Mouse (Mus musculus) stomach, postnatal 0 days (tissue): Measurements from ENCODE around the gene Kif22. TPM values are rescaled to one million over a fixed set of nuclear protein-coding genes. Genes with fewer than 3 reads are reported as not detected.
A peak's percentile ranks its signal among the peaks of the same experiment; 100 is the strongest.

Experiments
- ATAC-seq: fragments of 200-750 bp; cut with Nextera tagmentation; 2 replicates; pipeline ENCODE4 v1.8.0; 2017; ENCODE audit not compliant: low FRiP score, low TSS enrichment
- DNase-seq: peaks from one replicate; pipeline ENCODE4 v3.0.0-alpha.2; 2016; ENCODE audit warnings: low spot score
- H3K27ac ChIP-seq: fragments of 300-500 bp; sonication (generic); replicated peaks from 2 replicates; pipeline ENCODE4 v1.5.1; 2014; ENCODE audit warnings: mild to moderate bottlenecking, control low read depth
- H3K27me3 ChIP-seq: fragments of 300-500 bp; sonication (generic); 2 replicates; pipeline ENCODE4 v1.6.1; 2014; ENCODE audit warnings: low read length; ENCODE audit not compliant: control insufficient read depth, insufficient read depth
- H3K36me3 ChIP-seq: fragments of 300-500 bp; sonication (generic); 2 replicates; pipeline ENCODE4 v1.6.1; 2014; ENCODE audit warnings: low read length, mixed read lengths; ENCODE audit not compliant: control insufficient read depth, insufficient read depth
- H3K4me1 ChIP-seq: fragments of 300-500 bp; sonication (generic); replicated peaks from 2 replicates; pipeline ENCODE4 v1.6.1; 2014; ENCODE audit warnings: antibody characterized with exemption; ENCODE audit not compliant: control insufficient read depth, insufficient read depth
- H3K4me2 ChIP-seq: fragments of 300-500 bp; sonication (generic); replicated peaks from 2 replicates; pipeline ENCODE4 v1.6.1; 2014; ENCODE audit warnings: low read depth, mild to moderate bottlenecking, control low read depth, moderate library complexity
- H3K4me3 ChIP-seq: fragments of 300-500 bp; sonication (generic); 2 replicates; pipeline ENCODE4 v1.5.1; 2014; ENCODE audit warnings: low read depth, low read length, control low read depth
- H3K9ac ChIP-seq: fragments of 300-500 bp; sonication (generic); 2 replicates; pipeline ENCODE4 v1.6.1; 2014; ENCODE audit warnings: mild to moderate bottlenecking, low read length, control low read depth, mixed read lengths
- H3K9me3 ChIP-seq: fragments of 300-500 bp; sonication (generic); 2 replicates; pipeline ENCODE4 v1.6.1; 2016; ENCODE audit warnings: low read length; ENCODE audit not compliant: control insufficient read depth
- CTCF ChIP-seq: IDR thresholded peaks from 2 replicates; pipeline ENCODE4 v1.5.1; 2016; ENCODE audit warnings: antibody characterized with exemption, low read depth, mild to moderate bottlenecking, moderate library complexity
- EP300 ChIP-seq: optimal IDR thresholded peaks from 2 replicates; pipeline ENCODE3; 2016; ENCODE audit warnings: antibody characterized with exemption
- WGBS: fragments of 180-500 bp; shearing (Covaris S2); extraction: QIAGEN DNeasy Blood & Tissue Kit; methylation state at CpG from one replicate; pipeline ENCODE4 v1.1.7; 2014; 5-methylcytosine and 5-hydroxymethylcytosine counted together
- polyA plus RNA-seq: library from polyadenylated mRNA; unstranded; fragments of >200 nt; fragmentation: Nextera tagmentation; extraction: Ambion mirVana; gene quantifications from 2 replicates; pipeline ENCODE4 v1.2.1, GENCODE M21; 2015

Kif22 gene
- polyA plus RNA-seq, 1 experiment from 2014 or later = 24.4 TPM

GRCm38 (mm10) chr7:127021563-127022527 is 20.4 kb downstream of the Kif22 start:
- 39% methylated on average over 5 of the region's 5 CpGs for WGBS
- H3K4me1 ChIP-seq = peaks cover 11% of the 10 kb centered on the region

GRCm38 (mm10) chr7:127020901-127021562 is 21.2 kb downstream of the Kif22 start, which contains the start of the genes Gm42742 and Prrt2:
Gene Gm42742, minus strand, starts transcription at chr7:127021097.
Gene Prrt2, minus strand, starts transcription at chr7:127021211.
- peak; percentile 62 for DNase-seq
- peaks cover 11% of the 10 kb centered on the region for H3K4me1 ChIP-seq
- peak within 1 kb of the TSS; percentile 47 for H3K4me3 ChIP-seq
- peaks cover 3% of the 10 kb centered on the region; the same call in 1 of the 2 replicates for H3K36me3 ChIP-seq
- peak within 1 kb of the TSS; percentile 69 for H3K27ac ChIP-seq
- WGBS = 2% methylated on average over 35 of the region's 37 CpGs
- ATAC-seq = no peak
- H3K9ac ChIP-seq = peak within 1 kb of the TSS; percentile 61
- 0 out of 2 replicates have a peak, but pooled peaks have one; percentile 2 for TF ChIP-seq CTCF
- TF ChIP-seq EP300 = no peak
- peak within 1 kb of the TSS; percentile 61 for H3K4me2 ChIP-seq
- no peaks in the 10 kb centered on the region for H3K9me3 ChIP-seq
- H3K27me3 ChIP-seq = no peaks in the 10 kb centered on the region

More at GRCm38 (mm10) chr7:127021563-127022527, 20.4 kb downstream of the Kif22 start:
- H3K9me3 ChIP-seq = no peaks in the 10 kb centered on the region
- peak overlapping the region; percentile 61 for H3K4me2 ChIP-seq
- peak overlapping the region; percentile 47 for H3K4me3 ChIP-seq
- no peaks in the 10 kb centered on the region for H3K27me3 ChIP-seq
- H3K9ac ChIP-seq = peak overlapping the region; percentile 61
- ATAC-seq (no peak), DNase-seq (no peak)
- H3K27ac ChIP-seq = peak overlapping the region; percentile 69
- H3K36me3 ChIP-seq = peaks cover 3% of the 10 kb centered on the region; the same call in 1 of the 2 replicates
- no peak for TF ChIP-seq EP300
- TF ChIP-seq CTCF = no peak

GRCm38 (mm10) chr7:127020491-127020890 is 21.8 kb downstream of the Kif22 start:
- TF ChIP-seq EP300 = no peak
- no peak for TF ChIP-seq CTCF
- Histone ChIP-seq H3K36me3 (peaks cover 3% of the 10 kb centered on the region; the same call in 1 of the 2 replicates), H3K27me3 (no peaks in the 10 kb centered on the region), H3K27ac (peak overlapping the region; percentile 69), H3K4me2 (peak overlapping the region; percentile 61), H3K9ac (peak overlapping the region; percentile 61), H3K4me3 (peak overlapping the region; percentile 47), H3K4me1 (peaks cover 11% of the 10 kb centered on the region), H3K9me3 (no peaks in the 10 kb centered on the region)
- no peak for ATAC-seq
- WGBS = 27% methylated on average over 5 of the region's 5 CpGs
- DNase-seq = no peak

GRCm38 (mm10) chr7:127020031-127020430 is 22.2 kb downstream of the Kif22 start:
- H3K27ac ChIP-seq = peak overlapping the region; percentile 69
- no peaks in the 10 kb centered on the region for H3K9me3 ChIP-seq
- TF ChIP-seq CTCF (no peak), EP300 (no peak)
- peaks cover 3% of the 10 kb centered on the region; the same call in 1 of the 2 replicates for H3K36me3 ChIP-seq
- DNase-seq = no peak
- peak overlapping the region; percentile 47 for H3K4me3 ChIP-seq
- H3K27me3 ChIP-seq = no peaks in the 10 kb centered on the region
- peak overlapping the region; percentile 61 for H3K9ac ChIP-seq
- ATAC-seq = no peak
- WGBS = 55% methylated on average over 3 of the region's 3 CpGs
- H3K4me1 ChIP-seq = peaks cover 10% of the 10 kb centered on the region
- peak overlapping the region; percentile 61 for H3K4me2 ChIP-seq

- Histone ChIP-seq H3K9me3 (no peaks in the 10 kb centered on the region), H3K4me2 (peak overlapping the region; percentile 61), H3K4me3 (peak overlapping the region; percentile 47), H3K9ac (peak overlapping the region; percentile 61), H3K27ac (peak overlapping the region; percentile 69), H3K4me1 (peaks cover 6% of the 10 kb centered on the region), H3K36me3 (peaks cover 3% of the 10 kb centered on the region; the same call in 1 of the 2 replicates), H3K27me3 (no peaks in the 10 kb centered on the region)
- 74% methylated on average over 13 of the region's 14 CpGs for WGBS
- TF ChIP-seq EP300 (no peak), CTCF (no peak)
- ATAC-seq (no peak), DNase-seq (no peak)
Measured at GRCm38 (mm10) chr7:127019306-127019960, 22.8 kb downstream of the Kif22 start.
